Mouse (Mus musculus) T-helper 1 cell (primary cell): Measurements from ENCODE around the gene Zfp811.

Experiments used
- in situ Hi-C: fragments of 300-600 bp; cut with MboI, MseI; formaldehyde crosslinking; loops from one replicate; pipeline ENCODE4 v1.15.1; 2025; ENCODE audit warnings: high pct_unique_total_duplicates

The Zfp811 gene

GRCm38 (mm10) chr17:32757331-32757730 lies 52.4 kb downstream of the Zfp811 start:
- in situ Hi-C loops: no loop called here

- in situ Hi-C loops: no loop called here
Observed at GRCm38 (mm10) chr17:32753634-32754033, 56.1 kb downstream of the Zfp811 start.

GRCm38 (mm10) chr17:32752813-32753360 lies 56.8 kb downstream of the Zfp811 start:
- in situ Hi-C loops: no loop called here

GRCm38 (mm10) chr17:32750611-32751010 lies 59.1 kb downstream of the Zfp811 start:
- in situ Hi-C loops: no loop called here
